Mouse (Mus musculus): ENCODE results near the gene Limch1.

- TF ChIP-seq POLR2A (IDR thresholded peaks at IDR 0.05; ENCODE audit: control insufficient read depth, low read depth, low read length) (no peak), CTCF (IDR thresholded peaks at IDR 0.05; ENCODE audit: control insufficient read depth, insufficient read depth, insufficient replicate concordance, low read depth, low read length) (no peak)
These were observed 177.0 kb downstream of the Limch1 start for GRCm38 (mm10) chr5:66922582-66922981.
